Mouse (Mus musculus) gastrocnemius, postnatal 10 days (tissue): ENCODE measurements around the gene Galt. TPM values are rescaled to one million over a fixed set of nuclear protein-coding genes. Genes with fewer than 3 reads are reported as not detected.
"Not testable (repeated sequence)": the region's sequence is repeated elsewhere in the genome, so short reads cannot be mapped to it uniquely, and the experiment has no call there.

Experiments
- DNase-seq: peaks from one replicate; pipeline ENCODE4 v3.0.0; 2021; ENCODE audit warnings: mixed read lengths
- total RNA-seq, 2 experiments: library from RNA; stranded (reverse); gene quantifications; 2 replicates each; pipeline ENCODE4 v1.2.3; 2021

Galt gene
- total RNA-seq, 2 experiments from 2014 or later: 25.2 to 28.1 TPM

DNA sequence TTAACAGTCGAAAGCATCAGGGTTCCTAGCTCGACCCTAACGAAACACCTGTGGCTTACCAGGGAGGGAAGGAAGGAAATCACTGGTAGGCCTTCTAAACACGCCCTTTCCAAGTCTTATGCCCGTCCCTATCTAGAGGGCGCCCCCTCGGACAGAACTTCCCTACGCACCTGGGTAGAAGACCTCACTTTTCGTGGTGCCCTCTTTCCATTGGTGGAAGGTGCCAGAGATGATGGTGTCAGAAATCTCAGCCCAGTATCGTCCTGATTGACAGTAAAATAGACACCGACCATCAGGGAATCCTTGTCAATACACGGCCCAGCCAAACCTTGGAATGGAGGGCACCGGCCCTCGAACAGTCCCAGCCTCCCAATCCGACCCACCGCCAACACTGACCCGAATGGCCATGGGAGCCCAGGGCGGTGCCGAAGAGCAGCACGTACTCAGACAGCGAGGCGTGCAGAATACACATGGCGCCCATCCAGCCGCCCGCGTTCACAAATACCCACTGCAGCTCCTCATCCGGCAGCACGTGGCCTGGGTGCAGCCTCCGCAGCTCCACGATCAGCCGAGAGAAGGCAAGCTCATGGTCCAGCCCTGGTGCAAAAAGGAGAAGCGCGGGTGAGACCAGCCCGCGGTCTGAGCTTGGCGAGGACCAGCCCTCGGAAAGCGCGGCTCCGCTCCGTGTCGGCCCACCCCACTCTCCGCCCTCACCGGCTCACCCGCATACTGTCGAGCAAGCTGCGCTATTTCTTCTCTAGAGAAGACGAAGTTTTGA lies 14.5 kb upstream of the Galt start:
- peak; percentile 57 for DNase-seq

DNA sequence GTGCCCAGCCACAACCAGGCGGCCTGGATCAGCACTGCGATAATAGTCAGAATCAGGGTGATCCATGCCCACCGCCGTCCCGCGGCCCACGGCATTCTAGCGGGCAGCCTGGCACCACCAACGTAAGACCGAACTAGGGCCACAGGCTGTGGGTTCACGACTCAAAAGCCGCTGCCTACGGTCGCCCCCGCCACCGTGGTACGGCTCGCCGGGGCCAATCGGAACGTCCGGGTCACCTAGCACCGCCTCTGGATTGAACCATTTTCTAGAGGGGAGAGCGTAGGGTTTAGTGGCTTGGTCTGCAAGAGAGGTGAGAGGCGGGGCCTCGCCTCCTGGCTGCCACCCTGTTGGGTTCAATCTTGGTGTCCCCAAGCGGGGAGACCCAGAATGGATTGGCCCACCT lies 13.9 kb upstream of the Galt start:
- DNase-seq: peak; percentile 83

DNA sequence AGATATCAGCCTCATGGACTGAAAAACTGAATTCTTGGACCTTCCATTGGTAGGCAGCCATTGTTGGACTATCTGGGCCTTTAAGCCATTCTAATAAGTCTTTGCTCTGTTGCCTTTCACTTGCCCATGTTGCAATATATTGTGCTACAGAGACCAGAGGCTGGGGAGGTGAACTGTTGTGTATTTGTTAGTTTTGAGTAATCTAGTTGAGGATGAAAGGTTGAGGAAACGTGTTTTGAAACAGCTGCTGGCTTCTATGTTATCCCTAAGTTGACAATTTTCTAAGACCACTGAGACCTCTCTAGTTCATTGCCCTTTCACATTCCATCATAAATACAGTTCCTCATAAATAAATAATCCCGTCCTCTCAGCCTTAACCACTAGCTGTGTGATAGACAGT lies 10.9 kb upstream of the Galt start:
- DNase-seq: no peak

DNA sequence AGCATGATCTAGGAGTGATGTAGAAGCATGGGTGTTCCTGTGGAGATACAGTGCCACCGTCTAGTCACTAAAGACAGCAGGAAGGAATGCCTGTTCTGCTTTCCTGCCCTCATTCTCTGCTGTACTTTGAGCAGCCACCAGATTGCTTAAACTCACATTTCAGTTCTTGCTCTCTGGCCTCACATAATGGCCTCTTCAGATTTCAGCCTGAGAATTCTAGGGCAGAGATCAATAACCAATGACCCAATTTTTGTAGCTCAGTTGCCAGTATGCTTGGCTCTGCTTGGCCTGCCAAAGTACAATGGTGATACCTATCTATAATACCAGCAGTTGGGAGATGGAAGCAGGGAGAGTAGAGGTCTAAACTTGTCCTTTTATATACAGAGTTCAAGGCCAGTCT lies 10.0 kb upstream of the Galt start:
- DNase-seq: no peak

DNA sequence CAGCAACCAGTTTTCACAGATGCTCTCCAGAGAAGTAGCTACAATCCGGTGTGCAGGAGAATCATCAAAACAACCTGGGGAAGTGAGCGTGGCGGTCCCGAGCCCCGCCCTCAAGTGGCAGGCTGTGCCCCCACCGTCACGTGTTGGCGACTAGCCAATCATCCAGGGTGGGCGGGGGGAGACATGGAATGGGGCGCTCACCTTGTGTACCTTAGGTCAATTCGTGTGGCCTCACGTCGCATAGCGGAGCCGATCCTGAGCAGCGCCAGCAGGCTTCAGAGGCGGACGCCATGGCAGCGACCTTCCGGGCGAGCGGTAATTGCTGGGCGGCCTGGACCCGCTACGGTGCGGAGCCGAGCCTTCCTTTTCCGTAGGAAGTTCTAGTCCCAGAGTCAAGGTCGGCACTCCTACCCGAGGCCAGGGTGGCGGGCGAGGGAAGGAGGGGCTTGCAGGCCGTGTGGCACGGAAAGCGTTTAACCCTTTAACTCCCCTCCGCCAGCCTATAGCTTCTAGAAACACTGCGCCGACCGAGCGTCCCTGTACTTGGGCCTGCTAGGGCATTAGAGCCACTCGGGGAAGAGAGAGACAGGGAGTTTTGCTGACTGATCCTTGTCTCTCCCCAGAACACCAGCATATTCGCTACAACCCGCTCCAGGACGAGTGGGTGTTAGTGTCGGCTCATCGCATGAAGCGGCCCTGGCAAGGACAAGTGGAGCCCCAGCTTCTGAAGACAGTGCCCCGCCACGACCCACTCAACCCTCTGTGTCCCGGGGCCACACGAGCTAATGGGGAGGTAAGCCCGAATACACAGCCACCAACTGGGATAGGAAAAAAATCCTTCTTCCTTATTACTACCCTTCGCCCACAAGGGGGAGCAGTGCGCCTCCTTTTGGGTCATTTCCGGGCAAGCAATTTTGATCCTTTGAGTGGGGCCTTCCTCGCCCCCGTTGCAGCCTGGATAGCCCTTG lies 594 bp downstream of the Galt start, which contains the start of gene Sigmar1:
TSS of gene Sigmar1 (minus strand) at position 820 of the 968 bp plus-strand sequence.
- DNase-seq: peak; percentile 79

DNA sequence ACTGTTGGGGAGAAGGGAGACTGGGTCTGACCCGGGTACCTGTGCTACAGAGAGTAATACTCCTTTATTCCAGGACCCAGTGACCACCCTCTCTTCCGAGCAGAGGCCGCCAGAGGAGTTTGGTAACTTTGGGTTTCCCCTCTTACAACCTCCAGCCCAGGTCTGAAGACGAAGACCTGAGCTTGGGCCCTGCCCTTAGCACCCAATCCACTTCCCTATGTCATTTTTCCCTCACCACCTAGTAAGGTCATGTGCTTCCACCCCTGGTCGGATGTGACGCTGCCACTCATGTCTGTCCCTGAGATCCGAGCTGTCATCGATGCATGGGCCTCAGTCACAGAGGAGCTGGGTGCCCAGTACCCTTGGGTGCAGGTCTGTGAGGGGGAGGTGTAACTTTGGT lies 1.4 kb downstream of the Galt start:
- no peak for DNase-seq

DNA sequence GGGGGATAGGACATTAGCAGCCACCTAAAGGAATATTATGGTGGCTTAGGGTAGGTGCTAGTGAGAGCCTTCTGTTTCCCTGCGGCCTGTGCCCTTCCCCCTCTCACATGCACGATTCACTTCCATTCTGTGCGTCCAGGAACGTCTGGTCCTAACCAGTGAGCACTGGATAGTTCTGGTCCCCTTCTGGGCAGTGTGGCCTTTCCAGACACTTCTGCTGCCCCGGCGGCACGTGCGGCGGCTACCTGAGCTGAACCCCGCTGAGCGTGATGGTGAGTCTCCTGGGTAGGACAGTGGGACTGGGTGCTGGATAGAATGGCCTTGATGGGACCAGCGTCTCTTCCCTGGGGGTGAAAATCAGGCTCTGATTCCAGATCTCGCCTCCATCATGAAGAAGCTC lies 2.3 kb downstream of the Galt start:
- DNase-seq: no peak

DNA sequence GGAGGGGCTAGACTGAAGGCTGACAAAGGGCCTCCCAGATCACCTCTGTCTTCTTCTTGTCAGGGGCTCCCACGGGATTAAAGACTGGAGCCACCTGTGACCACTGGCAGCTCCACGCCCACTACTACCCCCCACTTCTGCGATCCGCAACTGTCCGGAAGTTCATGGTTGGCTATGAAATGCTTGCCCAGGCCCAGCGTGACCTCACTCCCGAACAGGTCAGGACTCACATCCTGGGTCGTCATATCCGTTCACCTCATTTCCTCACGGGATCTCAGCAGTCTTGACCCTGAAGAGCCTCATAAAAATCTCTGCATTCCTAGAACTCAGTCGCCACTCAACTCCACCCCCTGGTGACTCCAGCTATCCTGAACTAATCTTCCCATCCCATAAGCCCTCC lies 3.0 kb downstream of the Galt start:
- DNase-seq: no peak

DNA sequence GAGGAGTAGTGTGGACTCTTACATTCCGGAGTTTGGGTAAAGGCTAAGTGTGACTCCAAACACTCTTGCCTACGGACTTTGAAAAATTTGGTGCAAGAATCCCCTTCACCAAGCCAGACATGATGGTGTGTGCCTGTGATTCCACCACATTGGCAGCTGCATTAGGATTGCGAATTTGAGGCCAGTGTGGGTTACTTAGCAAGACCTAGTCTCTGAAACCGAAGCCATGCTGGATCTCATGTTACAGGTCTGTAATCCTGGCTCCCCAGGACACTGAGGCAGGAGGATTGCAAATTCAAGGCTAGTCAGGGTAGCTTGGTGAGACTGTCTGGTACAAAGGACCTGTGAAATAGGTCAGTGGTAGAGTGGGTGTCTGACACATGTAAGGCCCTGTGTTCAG lies 3.7 kb downstream of the Galt start:
- DNase-seq: no peak

DNA sequence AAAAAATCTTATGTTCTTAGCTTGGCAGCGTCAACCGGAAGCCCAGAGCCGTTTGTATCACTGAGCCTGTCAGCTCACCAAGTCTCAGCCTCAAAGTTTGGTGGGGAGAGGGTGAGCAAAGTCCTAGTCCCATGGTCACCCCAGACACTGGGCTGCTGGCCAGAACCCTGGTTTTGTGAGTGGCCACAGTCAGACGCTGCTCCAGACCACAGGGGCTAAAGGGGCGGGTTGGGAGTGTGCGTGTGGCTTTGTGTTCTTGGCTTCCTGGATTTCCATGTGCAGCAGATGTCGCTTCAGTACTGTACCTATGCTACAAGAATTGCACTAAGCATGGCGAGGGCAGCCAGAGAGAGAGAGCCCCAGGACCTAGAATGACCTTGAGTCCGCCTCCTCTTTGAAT lies 4.2 kb downstream of the Galt start:
- DNase-seq: no peak

DNA sequence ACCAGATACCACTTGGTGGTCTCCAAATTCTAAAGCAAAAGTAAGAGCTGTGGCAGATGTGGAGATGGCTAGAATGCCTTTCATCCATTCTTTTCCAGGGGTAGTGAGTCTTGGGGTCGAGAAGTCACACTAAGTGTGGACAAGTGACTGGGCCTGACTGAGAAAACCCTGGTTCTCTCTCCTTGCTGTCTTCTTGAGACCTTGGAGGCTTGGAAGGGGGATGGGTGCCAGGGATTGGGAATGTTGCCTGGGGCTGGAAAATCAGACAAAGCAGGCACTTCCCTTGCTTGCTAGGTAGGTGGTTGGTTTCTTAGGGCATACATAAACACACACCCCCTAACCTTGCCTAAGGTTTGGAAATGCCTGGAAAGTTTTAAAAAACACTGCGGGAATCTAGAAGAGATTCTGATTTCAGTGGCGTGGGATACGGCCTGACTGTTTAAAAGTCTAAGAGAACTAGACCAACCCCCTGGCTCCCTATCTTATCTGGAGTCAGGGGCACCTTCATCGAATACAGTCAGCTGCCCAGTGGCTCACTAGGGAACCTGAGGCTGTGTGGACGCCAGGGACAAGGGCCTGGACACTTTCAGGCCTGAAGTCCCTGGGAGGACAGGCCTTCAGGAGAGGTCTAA lies 4.7 kb downstream of the Galt start:
- DNase-seq: no peak

DNA sequence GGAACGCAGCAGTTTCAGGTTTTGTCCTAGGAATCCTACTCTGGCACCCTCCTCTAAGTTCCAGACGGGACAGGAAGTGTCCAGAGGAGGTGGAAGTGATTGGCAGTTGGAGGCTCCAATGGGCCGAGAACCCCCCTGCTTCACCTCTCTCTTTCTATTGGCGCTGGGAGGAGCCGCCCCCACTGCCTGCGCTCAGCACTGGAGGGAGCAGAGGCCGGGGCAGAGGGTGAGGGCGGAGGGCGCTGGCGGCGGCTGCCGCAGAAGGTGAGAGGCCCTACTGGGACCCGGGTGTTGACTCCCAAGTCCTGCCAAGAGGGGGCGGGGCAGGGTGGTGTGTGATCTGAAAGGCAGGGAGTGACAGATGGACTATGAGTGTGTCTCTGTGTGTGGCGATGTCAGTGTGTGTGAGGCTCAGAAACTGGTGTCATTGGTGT lies 5.3 kb downstream of the Galt start:
- DNase-seq: peak; percentile 88

DNA sequence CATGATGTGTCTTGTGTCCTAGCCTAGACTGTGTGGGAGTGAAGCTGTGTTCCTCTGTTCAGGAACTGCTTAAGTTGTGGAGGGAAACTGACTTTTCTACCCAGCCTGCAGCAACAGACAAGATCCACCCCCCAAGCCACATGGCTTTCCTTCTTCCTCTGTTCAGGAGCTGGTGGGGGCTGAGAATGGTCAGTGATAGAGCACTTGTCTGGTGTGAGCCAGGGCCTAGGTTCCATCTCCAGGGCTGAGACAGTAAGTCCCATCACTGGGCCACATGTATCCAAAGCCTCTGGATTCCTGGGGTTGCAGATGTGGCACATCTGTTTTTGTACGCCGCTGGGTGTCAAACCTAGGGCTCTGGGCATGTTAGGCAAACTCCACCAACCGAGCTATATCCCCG lies 5.9 kb downstream of the Galt start:
- no peak for DNase-seq

DNA sequence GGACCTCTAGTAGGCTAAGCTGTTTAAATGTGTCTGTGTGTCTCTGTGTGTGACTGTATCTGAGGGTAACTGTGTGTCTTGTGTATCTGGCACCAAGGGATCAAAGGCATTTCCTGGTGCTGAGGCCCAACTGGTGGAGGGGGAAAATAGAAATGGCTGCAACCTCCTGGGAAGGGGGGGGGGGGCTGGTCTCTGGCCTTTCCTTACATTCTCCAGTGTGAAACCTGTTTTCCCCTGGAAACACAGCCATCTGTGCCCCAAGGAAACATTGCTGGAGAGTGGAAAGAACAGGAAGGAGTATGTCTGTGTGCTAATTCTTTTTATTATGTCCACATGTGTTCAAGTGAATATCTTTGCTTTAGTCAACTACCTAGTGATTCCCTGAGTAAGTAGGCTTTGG lies 6.7 kb downstream of the Galt start:
- DNase-seq: no peak

DNA sequence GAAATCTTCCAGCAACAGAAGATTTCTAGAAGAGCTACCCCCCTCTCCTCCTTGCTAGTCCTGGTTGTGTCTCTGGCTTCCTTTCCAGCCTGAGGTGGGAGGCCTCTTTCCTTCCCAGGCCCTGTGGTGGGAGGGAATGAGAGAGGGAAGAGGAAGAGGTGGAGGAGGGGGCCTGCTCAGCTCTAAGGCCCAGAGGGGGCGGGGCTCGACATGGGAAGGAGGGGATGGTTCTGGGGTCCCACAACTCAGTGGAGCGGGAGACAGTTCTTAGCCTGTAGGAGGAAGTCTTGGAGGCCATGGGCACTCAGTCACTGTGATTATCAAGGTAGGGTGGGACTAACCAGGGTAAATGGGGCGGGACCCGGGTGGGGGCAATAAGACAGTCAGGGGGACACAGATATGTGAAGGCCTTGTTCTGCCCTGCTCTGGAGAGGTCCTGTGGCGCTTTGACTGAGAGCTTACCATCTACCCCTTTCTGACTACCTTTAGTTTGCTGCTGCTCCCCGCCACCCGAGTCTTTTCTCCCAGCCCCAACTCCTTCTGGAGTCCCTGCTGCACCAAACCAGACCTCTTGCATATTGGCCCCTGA lies 7.2 kb downstream of the Galt start:
- DNase-seq: peak; percentile 48

DNA sequence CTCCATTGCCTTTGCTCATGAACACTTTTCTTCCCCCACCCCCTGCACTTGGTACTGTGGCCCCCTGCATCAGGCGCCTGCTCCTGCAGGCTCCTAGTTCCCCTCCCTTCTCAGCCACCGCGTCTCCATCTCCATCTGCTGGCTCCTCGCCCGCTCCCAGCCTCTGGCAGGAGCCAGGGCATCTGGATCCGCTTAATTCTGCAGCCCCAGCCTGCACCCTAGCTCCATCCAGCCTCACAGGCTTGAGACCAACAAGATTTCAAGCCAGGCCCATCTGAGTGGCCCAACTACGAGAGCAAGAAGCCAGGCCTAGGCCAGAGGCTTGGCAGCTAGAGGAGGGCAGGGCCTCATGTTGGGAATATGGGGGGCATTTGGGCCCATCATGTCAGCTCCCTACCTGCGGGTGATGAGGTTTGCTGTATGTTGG lies 7.7 kb downstream of the Galt start:
- DNase-seq: peak; percentile 91

DNA sequence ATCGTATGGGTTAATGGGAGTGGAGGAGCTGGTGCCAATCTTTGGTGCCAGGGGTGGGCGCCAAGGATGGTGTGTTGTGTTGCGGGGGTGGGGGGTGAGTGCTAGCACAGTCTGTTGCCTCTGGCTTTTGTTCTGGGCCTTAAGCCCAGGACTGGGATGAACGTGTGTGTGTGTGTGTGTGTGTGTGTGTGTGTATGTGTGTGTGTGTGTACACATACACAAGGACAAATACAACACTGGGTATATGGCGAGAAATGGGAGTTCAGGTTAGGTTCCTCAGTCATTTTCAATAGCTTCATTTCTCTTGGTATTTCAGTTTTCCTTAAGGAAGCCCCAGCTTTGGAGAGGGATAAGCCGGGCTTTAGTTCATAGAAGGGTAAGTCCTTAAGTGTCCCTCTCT lies 8.1 kb downstream of the Galt start:
- not testable (repeated sequence) for DNase-seq

DNA sequence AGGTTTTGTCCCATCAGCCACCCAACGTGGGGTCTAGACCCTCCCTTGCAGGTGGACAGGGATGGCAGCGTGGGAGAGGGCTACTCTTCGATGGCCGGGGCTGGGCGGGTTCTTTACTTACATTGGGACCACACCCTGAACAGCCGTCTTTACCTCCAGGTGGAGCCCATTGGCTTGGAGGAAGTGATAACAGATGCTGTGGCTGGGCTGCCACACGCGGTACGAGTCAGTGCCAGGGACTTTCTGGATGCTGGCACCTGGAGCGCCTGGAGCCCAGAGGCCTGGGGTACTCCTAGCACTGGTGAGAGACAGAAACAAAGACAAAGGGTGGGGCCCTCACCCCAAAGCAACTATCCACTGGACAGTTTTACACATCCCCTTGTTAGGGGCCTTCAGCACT lies 12.3 kb downstream of the Galt start:
- not testable (repeated sequence) for DNase-seq

DNA sequence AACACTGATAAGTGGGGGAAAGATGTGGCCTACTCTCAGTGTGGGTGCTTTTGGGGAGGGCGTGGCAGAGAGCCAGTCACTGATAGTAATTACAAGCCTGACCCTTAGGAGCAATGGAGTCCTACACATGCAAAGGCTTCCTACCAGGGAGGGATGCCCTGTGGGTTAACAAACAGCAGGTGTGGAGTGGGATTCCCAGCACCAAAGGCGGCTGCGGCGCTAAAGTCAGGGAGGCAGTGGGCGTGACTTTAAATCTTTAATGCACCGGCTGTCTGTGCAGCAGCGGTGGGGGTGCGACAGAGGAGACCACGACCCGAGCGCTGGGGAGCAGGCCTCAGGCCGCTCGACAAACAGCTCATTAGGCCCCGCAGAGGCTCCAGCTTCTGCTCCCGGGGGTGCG lies 17.9 kb downstream of the Galt start:
- DNase-seq: not testable (repeated sequence)

DNA sequence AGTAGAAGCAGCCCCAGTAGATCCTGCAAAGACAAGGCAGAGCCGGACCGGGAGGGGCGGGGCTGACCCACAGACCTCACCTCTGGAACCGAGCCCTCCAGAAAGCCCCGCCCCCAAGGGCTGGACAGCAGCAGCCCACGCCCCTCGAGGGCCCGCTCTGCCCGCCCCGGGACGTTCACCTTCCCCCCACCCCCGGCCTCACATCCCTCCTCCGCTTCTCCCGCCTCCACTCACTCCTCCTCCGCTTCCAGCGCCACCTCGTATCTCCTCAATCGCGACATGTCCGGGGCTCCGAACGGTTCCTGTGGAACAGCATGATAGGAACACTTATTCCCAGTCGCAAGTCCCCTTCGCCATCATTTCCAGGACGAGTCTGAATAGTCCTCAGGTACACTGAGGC lies 18.5 kb downstream of the Galt start:
- DNase-seq: peak; percentile 63

DNA sequence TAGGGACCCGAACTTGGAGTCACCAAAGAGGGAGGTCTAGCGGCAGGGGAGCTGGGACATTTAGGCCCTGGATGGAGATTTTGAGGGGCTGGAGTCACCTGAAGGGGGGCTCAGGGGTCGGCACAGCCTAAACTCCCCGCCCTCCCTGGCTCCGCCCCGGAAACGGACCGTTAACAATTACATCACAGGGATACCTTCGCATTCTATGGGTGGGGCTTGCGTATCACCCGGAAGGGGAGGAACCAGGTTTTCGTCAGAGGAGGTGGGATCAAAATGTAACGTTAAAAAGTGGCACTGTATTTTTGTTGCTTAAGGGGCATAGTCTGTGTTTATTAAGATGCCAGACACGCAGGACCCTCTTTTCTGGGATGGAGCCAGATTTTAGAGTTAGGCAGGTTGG lies 19.0 kb downstream of the Galt start, which contains the start of gene Ccl27a:
TSS of gene Ccl27a (minus strand) at position 246 of the 400 bp plus-strand sequence.
- peak; percentile 58 for DNase-seq

DNA sequence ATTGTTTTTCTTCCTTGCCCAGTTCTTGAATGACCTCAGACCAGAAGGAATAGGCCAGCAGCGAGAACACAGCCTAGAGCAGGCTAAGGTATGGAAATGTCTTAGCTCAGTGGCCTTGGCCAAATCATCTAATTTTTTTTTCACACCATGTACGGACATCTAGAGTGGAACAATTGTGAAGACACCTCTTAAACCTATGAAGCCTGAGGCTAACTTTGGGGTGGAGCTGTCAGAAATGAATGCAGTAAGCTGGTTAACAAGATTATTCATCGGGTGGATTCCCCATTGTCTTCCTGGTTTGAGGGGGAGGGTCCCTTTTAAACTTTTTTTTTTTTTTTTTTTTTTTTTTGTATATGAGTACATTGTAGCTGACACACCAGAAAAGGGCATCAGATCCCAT lies 19.5 kb downstream of the Galt start:
- not testable (repeated sequence) for DNase-seq
